Mouse (Mus musculus) stomach, postnatal 0 days (tissue): ENCODE data around the gene Cby1.

Experiments used
- CTCF ChIP-seq: IDR thresholded peaks from 2 replicates; pipeline ENCODE4 v1.5.1; 2016; ENCODE audit warnings: antibody characterized with exemption, low read depth, mild to moderate bottlenecking, moderate library complexity
- EP300 ChIP-seq: optimal IDR thresholded peaks from 2 replicates; pipeline ENCODE3; 2016; ENCODE audit warnings: antibody characterized with exemption

GRCm38 (mm10) chr15:79664666-79665065, 5.7 kb downstream of the Cby1 start:
- TF ChIP-seq EP300 (no peak), CTCF (no peak)
